In the genomic region with DNA sequence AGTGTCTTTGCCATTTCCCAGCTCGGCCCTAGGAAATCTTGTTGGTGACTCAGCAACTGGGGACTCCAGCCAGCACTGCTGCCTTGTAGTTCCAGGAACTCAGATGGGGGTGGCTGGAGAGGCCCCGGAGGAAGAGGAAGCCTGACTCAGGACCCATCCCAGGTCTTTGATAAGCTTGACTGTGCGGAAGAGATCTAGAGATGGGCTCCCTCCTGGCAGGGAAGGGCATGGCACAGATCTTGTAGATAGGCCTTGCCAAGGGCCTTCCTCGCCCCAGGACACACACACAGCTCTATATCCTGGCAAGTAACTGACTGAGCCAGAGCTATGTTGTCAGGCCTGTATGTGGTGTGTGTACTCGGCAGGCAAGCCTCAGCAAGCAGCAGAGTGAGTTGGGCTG, we compare ENCODE assay signal across 9 mouse cellular contexts. TPM values are rescaled to one million over a fixed set of nuclear protein-coding genes. Genes with fewer than 3 reads are reported as not detected.
DNase-seq lines count a peak whose midpoint lies in the region; ATAC-seq and TF ChIP-seq lines count a peak whose summit lies in the region.
"Had no signal": no experiment of that assay in that cellular context is flagged by ENCODE, and none has a peak within 500 bp of the region (broad histone marks: within the 10 kb centered on the region; RNA-seq: fewer than 3 reads in every experiment).

No protein-coding gene starts in this region.

- WGBS in heart, embryonic 10.5 days, result 54% methylated on average over 5 of the region's 5 CpGs
- 22% methylated on average over 5 of the region's 5 CpGs for whole genome bisulfite sequencing in liver, embryonic 15.5 days (ENCODE audit: insufficient replicate concordance)

- peak; percentile 42 for ATAC-seq in liver, embryonic 15.5 days (ENCODE audit: insufficient read depth)

- no peak overlapping the region for H3K4me2 ChIP-seq in liver, embryonic 15.5 days
- H3K4me2 ChIP-seq: embryonic facial prominence, embryonic 13.5 days had no signal

- H3K36me3 ChIP-seq in heart, embryonic 10.5 days, result no peaks in the 10 kb centered on the region
- peaks cover 0 to 40% of the 10 kb centered on the region in 2 experiments; a peak in 2 of 4 replicates for H3K36me3 ChIP-seq in MEL (ENCODE audit: control insufficient read depth in 1 of 2, insufficient read depth in 2 of 2, low read length in 2 of 2)
- H3K36me3 ChIP-seq in liver, embryonic 15.5 days (replicated peaks), result no peaks in the 10 kb centered on the region
- H3K36me3 ChIP-seq: embryonic facial prominence, embryonic 13.5 days had no signal

- TF ChIP-seq POLR2A in MEL (IDR thresholded peaks at IDR 0.05; ENCODE audit: control insufficient read depth in 1 of 2, insufficient read depth in 1 of 2, low read depth in 1 of 2, low read length in 2 of 2, poor library complexity in 1 of 2), result no peak

- peak; percentile 86 to 88 for TF ChIP-seq EP300 in MEL (IDR thresholded peaks at IDR 0.05; ENCODE audit: low read depth in 1 of 2, low read length in 2 of 2)

- TF ChIP-seq RAD21 in MEL (IDR thresholded peaks at IDR 0.05; ENCODE audit: low read depth, low read length), result no peak

- no peaks in the 10 kb centered on the region for H3K79me2 ChIP-seq in MEL (ENCODE audit: control insufficient read depth, insufficient read depth, low read length, poor library complexity)

- no peak overlapping the region for H3K4me3 ChIP-seq in heart, embryonic 10.5 days
- no peak overlapping the region for H3K4me3 ChIP-seq in MEL (ENCODE audit: control insufficient read depth in 1 of 2, insufficient read depth in 1 of 2, low read depth in 2 of 2, low read length in 2 of 2)
- no peak overlapping the region for H3K4me3 ChIP-seq in liver, embryonic 15.5 days (replicated peaks)
- H3K4me3 ChIP-seq: embryonic facial prominence, embryonic 13.5 days had no signal

- TF ChIP-seq CTCF in MEL (IDR thresholded peaks at IDR 0.05 in 2 of 3, conservative IDR thresholded peaks at IDR 0.05 in 1 of 3; ENCODE audit: control insufficient read depth in 1 of 3, insufficient read depth in 1 of 3, low read depth in 2 of 3, low read length in 3 of 3, poor library complexity in 1 of 3, severe bottlenecking in 1 of 3), result no peak

- H3K27ac ChIP-seq in heart, embryonic 10.5 days, result no peak overlapping the region
- peak overlapping the region; percentile 74 for H3K27ac ChIP-seq in MEL (ENCODE audit: control insufficient read depth, low read depth, low read length)
- H3K27ac ChIP-seq in liver, embryonic 15.5 days (replicated peaks), result no peak overlapping the region
- H3K27ac ChIP-seq: embryonic facial prominence, embryonic 13.5 days had no signal

- H3K4me1 ChIP-seq in heart, embryonic 10.5 days, result peaks cover 12% of the 10 kb centered on the region
- peaks cover 7 to 41% of the 10 kb centered on the region in 2 experiments for H3K4me1 ChIP-seq in MEL (ENCODE audit: control insufficient read depth in 1 of 2, insufficient read depth in 2 of 2, low read length in 2 of 2)
- peaks cover 17% of the 10 kb centered on the region for H3K4me1 ChIP-seq in liver, embryonic 15.5 days (replicated peaks)

- DNase-seq in heart, adult 11 months, result peak; percentile 96
- DNase-seq in heart, embryonic 10.5 days (ENCODE audit: low spot score), result no peak
- DNase-seq in MEL (ENCODE audit: low read depth, low spot score), result peak; percentile 80
- peak; percentile 35 to 42 for DNase-seq in cerebellum, postnatal 10 days
- DNase-seq in spleen, adult 18-20 months, result no peak
- DNase-seq in layer of hippocampus, postnatal 36 days, result no peak
- DNase-seq in c-Kit-positive CD71-positive TER-119-positive erythroid progenitor cells, embryonic 14.5 days (ENCODE audit: low spot score), result no peak

- no peaks in the 10 kb centered on the region for H3K27me3 ChIP-seq in heart, embryonic 10.5 days (ENCODE audit: insufficient read depth, poor library complexity, severe bottlenecking)
- no peaks in the 10 kb centered on the region for H3K27me3 ChIP-seq in MEL (ENCODE audit: control insufficient read depth in 1 of 2, insufficient read depth in 2 of 2, low read length in 2 of 2)
- H3K27me3 ChIP-seq in liver, embryonic 15.5 days, result no peaks in the 10 kb centered on the region
- H3K27me3 ChIP-seq: embryonic facial prominence, embryonic 13.5 days had no signal

- H3K9me3 ChIP-seq in heart, embryonic 10.5 days, result no peaks in the 10 kb centered on the region
- H3K9me3 ChIP-seq in MEL (replicated peaks; ENCODE audit: insufficient read depth, low read length), result no peaks in the 10 kb centered on the region
- no peaks in the 10 kb centered on the region for H3K9me3 ChIP-seq in liver, embryonic 15.5 days (replicated peaks)
- H3K9me3 ChIP-seq: embryonic facial prominence, embryonic 13.5 days had no signal

- H3K9ac ChIP-seq in MEL (ENCODE audit: control insufficient read depth, low read depth, low read length, poor library complexity, severe bottlenecking), result no peak overlapping the region; the same call in 1 of the 2 replicates
- no peak overlapping the region for H3K9ac ChIP-seq in liver, embryonic 15.5 days
- H3K9ac ChIP-seq: embryonic facial prominence, embryonic 13.5 days had no signal

TF ChIP-seq in MEL, 35 proteins besides CTCF, POLR2A, EP300 and RAD21:
- TF ChIP-seq GABPA (IDR thresholded peaks at IDR 0.05; ENCODE audit: low read depth, low read length), result 0 out of 2 replicates have a peak, but pooled peaks have one; percentile 38
- TF ChIP-seq POLR2AphosphoS5 (IDR thresholded peaks at IDR 0.05; ENCODE audit: borderline replicate concordance, low read depth, low read length), result no peak
- TF ChIP-seq CHD2 (IDR thresholded peaks at IDR 0.05; ENCODE audit: low read length), result no peak
- TF ChIP-seq ZMIZ1 (IDR thresholded peaks at IDR 0.05; ENCODE audit: low read depth, low read length), result no peak
- no peak for TF ChIP-seq UBTF (IDR thresholded peaks at IDR 0.05; ENCODE audit: borderline replicate concordance, insufficient read depth, low read depth, low read length)
- no peak for TF ChIP-seq MXI1 (IDR thresholded peaks at IDR 0.05; ENCODE audit: low read depth, low read length)
- TF ChIP-seq MAFK (IDR thresholded peaks at IDR 0.05; ENCODE audit: borderline replicate concordance, low read depth, low read length), result peak; percentile 71; the same call in 1 of the 2 replicates
- no peak for TF ChIP-seq MYB (IDR thresholded peaks at IDR 0.05; ENCODE audit: low read depth, low read length)
- peak; percentile 72; the same call in 1 of the 2 replicates for TF ChIP-seq RCOR1 (IDR thresholded peaks at IDR 0.05; ENCODE audit: low read depth, low read length)
- TF ChIP-seq SIN3A (IDR thresholded peaks at IDR 0.05; ENCODE audit: low read length), result peak; percentile 51; the same call in 1 of the 2 replicates
- TF ChIP-seq USF2 (IDR thresholded peaks at IDR 0.05; ENCODE audit: borderline replicate concordance in 1 of 2, insufficient read depth in 1 of 2, low read depth in 1 of 2, low read length in 2 of 2), result no peak
- no peak for TF ChIP-seq SMC3 (IDR thresholded peaks at IDR 0.05; ENCODE audit: low read depth, low read length)
- TF ChIP-seq HCFC1 (IDR thresholded peaks at IDR 0.05; ENCODE audit: low read depth, low read length), result 0 out of 2 replicates have a peak, but pooled peaks have one; percentile 34
- TF ChIP-seq BHLHE40 (IDR thresholded peaks at IDR 0.05; ENCODE audit: borderline replicate concordance, low read depth, low read length), result peak; percentile 31; the same call in 1 of the 2 replicates
- no peak for TF ChIP-seq ZNF384 (IDR thresholded peaks at IDR 0.05; ENCODE audit: low read depth, low read length)
- TF ChIP-seq ETS1 (IDR thresholded peaks at IDR 0.05; ENCODE audit: low read depth, low read length), result peak; percentile 76; the same call in 1 of the 2 replicates
- TF ChIP-seq ZC3H11A (IDR thresholded peaks at IDR 0.05; ENCODE audit: low read depth, low read length), result no peak
- TF ChIP-seq CHD1 (IDR thresholded peaks at IDR 0.05; ENCODE audit: low read depth, low read length), result 0 out of 2 replicates have a peak, but pooled peaks have one; percentile 27
- TF ChIP-seq TAL1 (IDR thresholded peaks at IDR 0.05; ENCODE audit: low read length), result peak; percentile 15; the same call in 1 of the 2 replicates
- TF ChIP-seq MAX (IDR thresholded peaks at IDR 0.05; ENCODE audit: low read length), result 0 out of 2 replicates have a peak, but pooled peaks have one; percentile 15
- no peak for TF ChIP-seq MAZ (IDR thresholded peaks at IDR 0.05; ENCODE audit: low read depth, low read length)
- TF ChIP-seq TBP (IDR thresholded peaks at IDR 0.05; ENCODE audit: low read depth, low read length), result no peak
- TF ChIP-seq MYC (IDR thresholded peaks at IDR 0.05; ENCODE audit: low read depth, low read length), result 0 out of 2 replicates have a peak, but pooled peaks have one; percentile 35
- peak; percentile 53; the same call in 1 of the 2 replicates for TF ChIP-seq JUND (IDR thresholded peaks at IDR 0.05; ENCODE audit: low read depth, low read length)
- TF ChIP-seq TCF12 (IDR thresholded peaks at IDR 0.05; ENCODE audit: low read depth, low read length), result peak; percentile 51
- TF ChIP-seq MEF2A (IDR thresholded peaks at IDR 0.05; ENCODE audit: extremely low read depth, insufficient replicate concordance, low read depth, low read length, poor library complexity, severe bottlenecking), result no peak
- peak; percentile 83 for TF ChIP-seq GATA1 (IDR thresholded peaks at IDR 0.05; ENCODE audit: low read depth, low read length)
- peak; percentile 37; the same call in 1 of the 2 replicates for TF ChIP-seq ELF1 (IDR thresholded peaks at IDR 0.05; ENCODE audit: low read depth, low read length)

RNA-seq across cellular contexts. Expression of gene Tgfa, which starts 24.5 kb away (rescaled TPM):
- 3.2 and 3.7 TPM in 2 replicates for polyA plus RNA-seq in heart, embryonic 10.5 days (2016; fragmentation: Nextera tagmentation; extraction: Ambion mirVana)
- total RNA-seq in MEL (2012; rRNA removed), result 6.6 and 7.8 TPM in 2 replicates
- 1 to 10 TPM in 1 of 2 experiments, not detected in 1; 9.1 TPM for polyA plus RNA-seq in MEL (2012; ENCODE audit: insufficient read depth in 1 of 2, insufficient read length in 2 of 2, low read depth in 1 of 2, low replicate concordance in 2 of 2, missing spikeins in 1 of 2)
- polyA plus RNA-seq in liver, embryonic 15.5 days (2015; fragmentation: Nextera tagmentation; extraction: Ambion mirVana), result 2.0 and 2.5 TPM in 2 replicates
- 10 to 100 TPM; 31.2 to 33.6 TPM for total RNA-seq in layer of hippocampus, postnatal 36 days (2021)

Comparison
In these comparisons a context has a peak if more than half of its experiments do, and no peak if none do; other contexts are left out.
1. DNase-seq: peak in heart, adult 11 months (single experiment), MEL (single experiment) and cerebellum, postnatal 10 days (2 of 2); none in heart, embryonic 10.5 days (single experiment), spleen, adult 18-20 months (0 of 2), layer of hippocampus, postnatal 36 days (0 of 2) and c-Kit-positive CD71-positive TER-119-positive erythroid progenitor cells, embryonic 14.5 days (single experiment).